Mouse (Mus musculus): ENCODE results near the gene Nfkbil1. TPM values are rescaled to one million over a fixed set of nuclear protein-coding genes. Genes with fewer than 3 reads are reported as not detected.

Gene Nfkbil1
- polyA plus RNA-seq, 1 experiment from 2014 or later: 12.1 TPM

- 72% methylated on average over 4 of the region's 4 CpGs for WGBS
- no peak for DNase-seq (ENCODE audit: low spot score)
- no peak overlapping the region for H3K4me3 ChIP-seq
- H3K9me3 ChIP-seq (replicated peaks): no peaks in the 10 kb centered on the region
- H3K27me3 ChIP-seq (ENCODE audit: low read depth, poor library complexity, severe bottlenecking): peaks cover 20% of the 10 kb centered on the region
- H3K4me1 ChIP-seq: peaks cover 28% of the 10 kb centered on the region
- H3K36me3 ChIP-seq: no peaks in the 10 kb centered on the region
- no peak overlapping the region for H3K27ac ChIP-seq
Observed at GRCm38 (mm10) chr17:35190096-35190495, 45.5 kb downstream of the Nfkbil1 start.

GRCm38 (mm10) chr17:35189186-35189585 lies 46.4 kb downstream of the Nfkbil1 start:
- H3K27me3 ChIP-seq (ENCODE audit: low read depth, poor library complexity, severe bottlenecking): peaks cover 11% of the 10 kb centered on the region
- DNase-seq (ENCODE audit: low spot score): no peak
- H3K27ac ChIP-seq: peak overlapping the region; percentile 44; the same call in 1 of the 2 replicates

GRCm38 (mm10) chr17:35187959-35188610 lies 47.5 kb downstream of the Nfkbil1 start, which contains the start of gene Lst1:
Lst1 (minus strand) TSS chr17:35188439.
- Histone ChIP-seq H3K36me3 (no peaks in the 10 kb centered on the region), H3K4me3 (no peak within 1 kb of the TSS), H3K27ac (peak within 1 kb of the TSS; percentile 44; the same call in 1 of the 2 replicates), H3K4me1 (peaks cover 14% of the 10 kb centered on the region), H3K27me3 (ENCODE audit: low read depth, poor library complexity, severe bottlenecking) (peaks cover under 1% of the 10 kb centered on the region; the same call in 1 of the 2 replicates), H3K9me3 (replicated peaks) (no peaks in the 10 kb centered on the region)
- WGBS: 77% methylated on average over 7 of the region's 7 CpGs
- DNase-seq (ENCODE audit: low spot score): no peak

More at GRCm38 (mm10) chr17:35189186-35189585, 46.4 kb downstream of the Nfkbil1 start:
- Histone ChIP-seq H3K4me3 (no peak overlapping the region), H3K9me3 (replicated peaks) (no peaks in the 10 kb centered on the region), H3K4me1 (peaks cover 19% of the 10 kb centered on the region), H3K36me3 (no peaks in the 10 kb centered on the region)
- 70% methylated on average over 1 of the region's 1 CpGs for WGBS

GRCm38 (mm10) chr17:35187345-35187744 lies 48.2 kb downstream of the Nfkbil1 start:
- Histone ChIP-seq H3K27ac (no peak overlapping the region), H3K27me3 (ENCODE audit: low read depth, poor library complexity, severe bottlenecking) (no peaks in the 10 kb centered on the region), H3K4me1 (peaks cover 14% of the 10 kb centered on the region), H3K4me3 (no peak overlapping the region), H3K9me3 (replicated peaks) (no peaks in the 10 kb centered on the region), H3K36me3 (no peaks in the 10 kb centered on the region)
- DNase-seq (ENCODE audit: low spot score): no peak
- 79% methylated on average over 4 of the region's 4 CpGs for WGBS

GRCm38 (mm10) chr17:35186681-35187080 lies 48.9 kb downstream of the Nfkbil1 start:
- Histone ChIP-seq H3K9me3 (replicated peaks) (no peaks in the 10 kb centered on the region), H3K27me3 (ENCODE audit: low read depth, poor library complexity, severe bottlenecking) (no peaks in the 10 kb centered on the region), H3K36me3 (no peaks in the 10 kb centered on the region), H3K4me1 (peaks cover 14% of the 10 kb centered on the region), H3K27ac (peak overlapping the region; percentile 85), H3K4me3 (peak overlapping the region; percentile 53)
- DNase-seq (ENCODE audit: low spot score): peak; percentile 66
- WGBS: 2% methylated on average over 4 of the region's 4 CpGs

- H3K4me1 ChIP-seq: peaks cover 14% of the 10 kb centered on the region
- no peaks in the 10 kb centered on the region for H3K36me3 ChIP-seq
- no peaks in the 10 kb centered on the region for H3K27me3 ChIP-seq (ENCODE audit: low read depth, poor library complexity, severe bottlenecking)
- no peaks in the 10 kb centered on the region for H3K9me3 ChIP-seq (replicated peaks)
- peak overlapping the region; percentile 53 for H3K4me3 ChIP-seq
- DNase-seq (ENCODE audit: low spot score): peak; percentile 71
- peak overlapping the region; percentile 85 for H3K27ac ChIP-seq
- 2% methylated on average over 18 of the region's 18 CpGs for WGBS
Observed at GRCm38 (mm10) chr17:35185639-35186611, 49.7 kb downstream of the Nfkbil1 start.

- 93% methylated on average over 5 of the region's 5 CpGs for WGBS
- Histone ChIP-seq H3K9me3 (replicated peaks) (no peaks in the 10 kb centered on the region), H3K27ac (no peak overlapping the region), H3K4me1 (no peaks in the 10 kb centered on the region), H3K36me3 (no peaks in the 10 kb centered on the region), H3K4me3 (no peak overlapping the region), H3K27me3 (ENCODE audit: low read depth, poor library complexity, severe bottlenecking) (no peaks in the 10 kb centered on the region)
- no peak for DNase-seq (ENCODE audit: low spot score)
Observed at GRCm38 (mm10) chr17:35180093-35180492, 55.5 kb downstream of the Nfkbil1 start.

- Histone ChIP-seq H3K27me3 (ENCODE audit: low read depth, poor library complexity, severe bottlenecking) (no peaks in the 10 kb centered on the region), H3K4me3 (no peak overlapping the region), H3K4me1 (peaks cover 10% of the 10 kb centered on the region), H3K27ac (no peak overlapping the region), H3K9me3 (replicated peaks) (no peaks in the 10 kb centered on the region), H3K36me3 (no peaks in the 10 kb centered on the region)
- 16% methylated on average over 5 of the region's 5 CpGs for WGBS
- DNase-seq (ENCODE audit: low spot score): peak; percentile 86
Observed at GRCm38 (mm10) chr17:35178528-35178927, 57.1 kb downstream of the Nfkbil1 start.

- H3K27me3 ChIP-seq (ENCODE audit: low read depth, poor library complexity, severe bottlenecking): no peaks in the 10 kb centered on the region
- 75% methylated on average over 2 of the region's 2 CpGs for WGBS
- H3K27ac ChIP-seq: no peak within 1 kb of the TSS
- H3K36me3 ChIP-seq: no peaks in the 10 kb centered on the region
- H3K4me3 ChIP-seq: no peak within 1 kb of the TSS
- no peak for DNase-seq (ENCODE audit: low spot score)
- no peaks in the 10 kb centered on the region for H3K9me3 ChIP-seq (replicated peaks)
- H3K4me1 ChIP-seq: peaks cover 11% of the 10 kb centered on the region
Observed at GRCm38 (mm10) chr17:35175968-35176367, 59.6 kb downstream of the Nfkbil1 start, which contains the start of gene Aif1. Aif1 (minus strand) TSS chr17:35176068.

GRCm38 (mm10) chr17:35175382-35175781 lies 60.2 kb downstream of the Nfkbil1 start:
- DNase-seq (ENCODE audit: low spot score): no peak
- no peaks in the 10 kb centered on the region for H3K9me3 ChIP-seq (replicated peaks)
- H3K4me1 ChIP-seq: peaks cover 11% of the 10 kb centered on the region
- no peak overlapping the region for H3K4me3 ChIP-seq
- WGBS: 84% methylated on average over 6 of the region's 6 CpGs
- H3K36me3 ChIP-seq: no peaks in the 10 kb centered on the region
- no peaks in the 10 kb centered on the region for H3K27me3 ChIP-seq (ENCODE audit: low read depth, poor library complexity, severe bottlenecking)
- no peak overlapping the region for H3K27ac ChIP-seq

GRCm38 (mm10) chr17:35174201-35174977 lies 61.2 kb downstream of the Nfkbil1 start:
- Histone ChIP-seq H3K4me3 (no peak overlapping the region), H3K27me3 (ENCODE audit: low read depth, poor library complexity, severe bottlenecking) (no peaks in the 10 kb centered on the region), H3K36me3 (no peaks in the 10 kb centered on the region), H3K4me1 (peaks cover 11% of the 10 kb centered on the region), H3K9me3 (replicated peaks) (no peaks in the 10 kb centered on the region), H3K27ac (no peak overlapping the region)
- WGBS: 61% methylated on average over 8 of the region's 8 CpGs
- no peak for DNase-seq (ENCODE audit: low spot score)

- no peaks in the 10 kb centered on the region for H3K36me3 ChIP-seq
- no peaks in the 10 kb centered on the region for H3K9me3 ChIP-seq (replicated peaks)
- WGBS: 74% methylated on average over 3 of the region's 3 CpGs
- no peaks in the 10 kb centered on the region for H3K27me3 ChIP-seq (ENCODE audit: low read depth, poor library complexity, severe bottlenecking)
- no peak for DNase-seq (ENCODE audit: low spot score)
- peaks cover 11% of the 10 kb centered on the region for H3K4me1 ChIP-seq
- no peak overlapping the region for H3K4me3 ChIP-seq
- H3K27ac ChIP-seq: no peak overlapping the region
Observed at GRCm38 (mm10) chr17:35173329-35173728, 62.3 kb downstream of the Nfkbil1 start.
